Mouse (Mus musculus) hindbrain, embryonic 16.5 days (tissue): ENCODE data around the gene Sdha. TPM values are rescaled to one million over a fixed set of nuclear protein-coding genes. Genes with fewer than 3 reads are reported as not detected.
A peak's percentile ranks its signal among the peaks of the same experiment; 100 is the strongest.

Experiments used
- ATAC-seq: fragments of 200-750 bp; cut with Nextera tagmentation; 2 replicates; pipeline ENCODE4 v1.8.0; 2017; ENCODE audit warnings: moderate TSS enrichment, moderate library complexity
- H3K27ac ChIP-seq: fragments of 300-500 bp; sonication (generic); 2 replicates; pipeline ENCODE4 v1.5.1; 2014; ENCODE audit warnings: low read depth, mild to moderate bottlenecking, control low read depth, low read length, moderate library complexity
- H3K27me3 ChIP-seq: fragments of 300-500 bp; sonication (generic); replicated peaks from 2 replicates; pipeline ENCODE4 v1.6.1; 2014; ENCODE audit warnings: low read length; ENCODE audit not compliant: control insufficient read depth, insufficient read depth
- H3K36me3 ChIP-seq: fragments of 300-500 bp; sonication (generic); 2 replicates; pipeline ENCODE4 v1.6.1; 2014; ENCODE audit warnings: mild to moderate bottlenecking, low read length, moderate library complexity, mixed read lengths; ENCODE audit not compliant: control insufficient read depth, insufficient read depth
- H3K4me1 ChIP-seq: fragments of 300-500 bp; sonication (generic); 2 replicates; pipeline ENCODE4 v1.6.1; 2014; ENCODE audit warnings: low read depth, low read length; ENCODE audit not compliant: control insufficient read depth, insufficient read depth
- H3K4me2 ChIP-seq: fragments of 300-500 bp; sonication (generic); 2 replicates; pipeline ENCODE4 v1.6.1; 2014; ENCODE audit warnings: mild to moderate bottlenecking, low read length, control low read depth, moderate library complexity
- H3K4me3 ChIP-seq: fragments of 300-500 bp; sonication (generic); 2 replicates; pipeline ENCODE4 v1.5.1; 2014; ENCODE audit warnings: mild to moderate bottlenecking, low read length, control low read depth, moderate library complexity
- H3K9ac ChIP-seq: fragments of 300-500 bp; sonication (generic); 2 replicates; pipeline ENCODE4 v1.6.1; 2014; ENCODE audit warnings: low read depth, mild to moderate bottlenecking, control low read depth, low read length, moderate library complexity
- H3K9me3 ChIP-seq: fragments of 300-500 bp; sonication (generic); 2 replicates; pipeline ENCODE4 v1.6.1; 2014; ENCODE audit warnings: mild to moderate bottlenecking, low read length, moderate library complexity; ENCODE audit not compliant: control insufficient read depth
- whole genome bisulfite sequencing: fragments of 180-500 bp; shearing (Covaris S2); extraction: QIAGEN DNeasy Blood & Tissue Kit; methylation state at CpG from one replicate; pipeline ENCODE4 v1.1.7; 2014; 5-methylcytosine and 5-hydroxymethylcytosine counted together
- polyA plus RNA-seq: library from polyadenylated mRNA; unstranded; fragments of >200 nt; fragmentation: Nextera tagmentation; extraction: Ambion mirVana; gene quantifications from 2 replicates; pipeline ENCODE4 v1.2.1, GENCODE M21; 2015

The Sdha gene
- polyA plus RNA-seq, 1 experiment from 2014 or later: 262 TPM

GRCm38 (mm10) chr13:74363176-74363858, 13.2 kb upstream of the Sdha start:
- peaks cover 19% of the 10 kb centered on the region for H3K36me3 ChIP-seq
- WGBS: 88% methylated on average over 13 of the region's 13 CpGs
- ATAC-seq: peak; percentile 44
- H3K9me3 ChIP-seq: no peaks in the 10 kb centered on the region
- H3K27ac ChIP-seq: no peak overlapping the region
- no peaks in the 10 kb centered on the region for H3K27me3 ChIP-seq
- H3K4me2 ChIP-seq: no peak overlapping the region
- no peak overlapping the region for H3K9ac ChIP-seq
- H3K4me3 ChIP-seq: no peak overlapping the region
- no peaks in the 10 kb centered on the region for H3K4me1 ChIP-seq

GRCm38 (mm10) chr13:74362218-74362617, 12.1 kb upstream of the Sdha start:
- Histone ChIP-seq H3K27ac (no peak overlapping the region), H3K27me3 (no peaks in the 10 kb centered on the region), H3K9ac (no peak overlapping the region), H3K4me2 (no peak overlapping the region), H3K9me3 (no peaks in the 10 kb centered on the region), H3K4me1 (no peaks in the 10 kb centered on the region), H3K4me3 (no peak overlapping the region), H3K36me3 (peaks cover 24% of the 10 kb centered on the region)
- no peak for ATAC-seq
- WGBS: 82% methylated on average over 2 of the region's 2 CpGs

- Histone ChIP-seq H3K4me2 (no peak overlapping the region), H3K27ac (no peak overlapping the region), H3K9me3 (no peaks in the 10 kb centered on the region), H3K4me3 (no peak overlapping the region), H3K4me1 (no peaks in the 10 kb centered on the region), H3K9ac (no peak overlapping the region), H3K36me3 (peaks cover 32% of the 10 kb centered on the region), H3K27me3 (no peaks in the 10 kb centered on the region)
- no peak for ATAC-seq
- WGBS: 96% methylated on average over 13 of the region's 13 CpGs
Observed at GRCm38 (mm10) chr13:74356491-74356890, 6.4 kb upstream of the Sdha start.

GRCm38 (mm10) chr13:74350435-74350906, 391 bp upstream of the Sdha start:
- peaks cover 16% of the 10 kb centered on the region for H3K4me1 ChIP-seq
- peak overlapping the region; percentile 91 for H3K9ac ChIP-seq
- H3K27me3 ChIP-seq: no peaks in the 10 kb centered on the region
- H3K27ac ChIP-seq: peak overlapping the region; percentile 73
- H3K4me3 ChIP-seq: peak overlapping the region; percentile 88
- H3K9me3 ChIP-seq: no peaks in the 10 kb centered on the region
- WGBS: 2% methylated on average over 15 of the region's 15 CpGs
- no peak for ATAC-seq
- H3K36me3 ChIP-seq: 0 out of 2 replicates have a peak, but pooled peaks cover 4% of the 10 kb centered on the region
- peak overlapping the region; percentile 56 for H3K4me2 ChIP-seq

GRCm38 (mm10) chr13:74341036-74341435, 9.0 kb downstream of the Sdha start:
- Histone ChIP-seq H3K4me3 (no peak overlapping the region), H3K4me2 (no peak overlapping the region), H3K9ac (no peak overlapping the region), H3K4me1 (no peaks in the 10 kb centered on the region), H3K27ac (no peak overlapping the region), H3K36me3 (peaks cover 42% of the 10 kb centered on the region), H3K27me3 (no peaks in the 10 kb centered on the region), H3K9me3 (no peaks in the 10 kb centered on the region)
- ATAC-seq: peak; percentile 80
- 58% methylated on average over 3 of the region's 3 CpGs for WGBS

- Histone ChIP-seq H3K4me2 (no peak overlapping the region), H3K9ac (no peak overlapping the region), H3K4me1 (no peaks in the 10 kb centered on the region), H3K27ac (no peak overlapping the region), H3K27me3 (no peaks in the 10 kb centered on the region), H3K9me3 (no peaks in the 10 kb centered on the region), H3K36me3 (peaks cover 42% of the 10 kb centered on the region), H3K4me3 (no peak overlapping the region)
- no peak for ATAC-seq
Observed at GRCm38 (mm10) chr13:74329321-74329720, 20.8 kb downstream of the Sdha start.

GRCm38 (mm10) chr13:74317170-74317849, 32.8 kb downstream of the Sdha start, which contains the start of gene Pdcd6:
TSS of gene Pdcd6 (minus strand) at chr13:74317580.
- Histone ChIP-seq H3K9ac (peak within 1 kb of the TSS; percentile 88), H3K4me3 (peak within 1 kb of the TSS; percentile 69), H3K36me3 (peaks cover 17% of the 10 kb centered on the region), H3K27me3 (no peaks in the 10 kb centered on the region), H3K27ac (peak within 1 kb of the TSS; percentile 76), H3K4me2 (peak within 1 kb of the TSS; percentile 76), H3K4me1 (peaks cover 9% of the 10 kb centered on the region), H3K9me3 (no peaks in the 10 kb centered on the region)
- WGBS: under 1% methylated on average over 36 of the region's 36 CpGs
- ATAC-seq: peak; percentile 99

- 4% methylated on average over 14 of the region's 15 CpGs for WGBS
Observed at GRCm38 (mm10) chr13:74316789-74317169, 33.3 kb downstream of the Sdha start.

GRCm38 (mm10) chr13:74316386-74316785, 33.7 kb downstream of the Sdha start:
- Histone ChIP-seq H3K4me2 (peak overlapping the region; percentile 76), H3K36me3 (peaks cover 9% of the 10 kb centered on the region), H3K27me3 (no peaks in the 10 kb centered on the region), H3K9ac (peak overlapping the region; percentile 88), H3K4me3 (peak overlapping the region; percentile 69), H3K9me3 (no peaks in the 10 kb centered on the region), H3K4me1 (peaks cover 9% of the 10 kb centered on the region), H3K27ac (peak overlapping the region; percentile 70; the same call in 1 of the 2 replicates)
- 42% methylated on average over 4 of the region's 4 CpGs for WGBS
- ATAC-seq: no peak

More at GRCm38 (mm10) chr13:74316789-74317169, 33.3 kb downstream of the Sdha start:
- Histone ChIP-seq H3K27ac (peak overlapping the region; percentile 70; the same call in 1 of the 2 replicates), H3K4me2 (peak overlapping the region; percentile 76), H3K27me3 (no peaks in the 10 kb centered on the region), H3K9ac (peak overlapping the region; percentile 88), H3K36me3 (peaks cover 11% of the 10 kb centered on the region), H3K4me3 (peak overlapping the region; percentile 69), H3K4me1 (peaks cover 9% of the 10 kb centered on the region), H3K9me3 (no peaks in the 10 kb centered on the region)
- no peak for ATAC-seq
